Mouse (Mus musculus) heart, postnatal 0 days (tissue): ENCODE results near the gene Cfap44.

Source experiments
- CTCF ChIP-seq: IDR thresholded peaks from 2 replicates; pipeline ENCODE4 v1.5.1; 2016; ENCODE audit warnings: antibody characterized with exemption, control low read depth, low read depth
- EP300 ChIP-seq: IDR thresholded peaks from 2 replicates; pipeline ENCODE4 v1.6.1; 2016; ENCODE audit warnings: antibody characterized with exemption, low read depth

DNA sequence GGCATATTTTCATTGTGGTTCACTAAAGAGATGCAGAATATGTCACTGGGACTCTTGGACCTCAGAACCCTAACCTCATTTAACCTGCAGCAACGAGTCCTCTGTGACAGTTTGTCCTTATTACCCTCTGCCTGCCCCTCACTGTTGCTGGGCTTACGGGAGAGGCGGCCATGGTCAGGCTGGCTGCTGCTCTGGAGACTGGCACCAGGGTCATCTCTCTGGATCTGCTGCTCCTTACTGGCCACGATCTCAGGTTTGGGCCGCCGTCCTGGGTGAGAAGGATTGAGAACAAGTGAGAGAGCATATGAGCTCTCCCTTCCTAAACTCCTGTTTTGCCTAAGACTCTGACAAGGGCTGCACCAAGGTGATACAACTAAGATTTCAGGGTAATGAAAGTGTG, 97.6 kb downstream of the Cfap44 start:
- TF ChIP-seq EP300 (no peak), CTCF (no peak)
